Mouse (Mus musculus) forebrain, embryonic 16.5 days (tissue): ENCODE results near the gene Cdca4. TPM values are rescaled to one million over a fixed set of nuclear protein-coding genes. Genes with fewer than 3 reads are reported as not detected.

Source experiments
- ATAC-seq: fragments of 200-750 bp; cut with Nextera tagmentation; 2 replicates; pipeline ENCODE4 v1.8.0; 2017; ENCODE audit warnings: mild to moderate bottlenecking, moderate library complexity
- H3K27ac ChIP-seq: fragments of 300-500 bp; sonication (generic); 2 replicates; pipeline ENCODE4 v1.5.1; 2014; ENCODE audit warnings: low read length, control low read depth
- H3K27me3 ChIP-seq: fragments of 300-500 bp; sonication (generic); replicated peaks from 2 replicates; pipeline ENCODE4 v1.6.1; 2014; ENCODE audit warnings: low read length; ENCODE audit not compliant: control insufficient read depth, insufficient read depth
- H3K36me3 ChIP-seq: fragments of 300-500 bp; sonication (generic); 2 replicates; pipeline ENCODE4 v1.6.1; 2014; ENCODE audit not compliant: control insufficient read depth, insufficient read depth
- H3K4me1 ChIP-seq: fragments of 300-500 bp; sonication (generic); replicated peaks from 2 replicates; pipeline ENCODE4 v1.6.1; 2014; ENCODE audit warnings: low read length; ENCODE audit not compliant: control insufficient read depth, insufficient read depth
- H3K4me2 ChIP-seq: fragments of 300-500 bp; sonication (generic); 2 replicates; pipeline ENCODE4 v1.6.1; 2014; ENCODE audit warnings: mild to moderate bottlenecking, low read length, control low read depth
- H3K4me3 ChIP-seq: fragments of 300-500 bp; sonication (generic); replicated peaks from 2 replicates; pipeline ENCODE4 v1.5.1; 2014; ENCODE audit warnings: mild to moderate bottlenecking, low read length, control low read depth
- H3K9ac ChIP-seq: fragments of 300-500 bp; sonication (generic); replicated peaks from 2 replicates; pipeline ENCODE4 v1.6.1; 2014; ENCODE audit warnings: low read depth, low read length, control low read depth
- H3K9me3 ChIP-seq: fragments of 300-500 bp; sonication (generic); 2 replicates; pipeline ENCODE4 v1.6.1; 2016; ENCODE audit warnings: low read length; ENCODE audit not compliant: control insufficient read depth
- WGBS: fragments of 180-500 bp; shearing (Covaris S2); extraction: QIAGEN DNeasy Blood & Tissue Kit; methylation state at CpG from one replicate; pipeline ENCODE4 v1.1.7; 2014; 5-methylcytosine and 5-hydroxymethylcytosine counted together
- polyA plus RNA-seq: library from polyadenylated mRNA; unstranded; fragments of >200 nt; fragmentation: Nextera tagmentation; extraction: Ambion mirVana; gene quantifications from 2 replicates; pipeline ENCODE4 v1.2.1, GENCODE M21; 2015

The Cdca4 gene
- polyA plus RNA-seq, 1 experiment from 2014 or later = 71.0 TPM

DNA sequence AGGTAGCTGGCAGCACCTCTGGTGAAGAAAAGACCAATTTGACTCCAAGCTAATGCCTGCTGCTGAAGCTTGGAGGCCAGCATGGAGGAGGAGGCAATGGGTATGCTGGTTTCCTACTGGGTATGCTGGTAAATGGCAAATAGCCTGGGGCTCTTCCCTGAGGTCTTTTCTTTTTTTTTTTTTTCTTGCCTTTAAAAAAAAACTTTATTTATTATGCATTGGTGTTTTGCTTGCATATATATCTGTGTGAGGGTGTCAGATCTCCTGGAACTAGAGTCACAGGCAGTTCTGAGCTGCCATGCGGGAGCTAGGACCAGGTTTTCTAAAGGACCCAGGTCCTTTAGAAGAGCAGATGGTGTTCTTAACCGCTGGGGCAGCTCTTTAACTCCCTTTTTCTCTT is 42.0 kb upstream of the Cdca4 start:
- H3K27ac ChIP-seq = no peak overlapping the region
- 67% methylated on average over 2 of the region's 2 CpGs for WGBS
- H3K4me3 ChIP-seq = no peak overlapping the region
- H3K9ac ChIP-seq = no peak overlapping the region
- no peak overlapping the region for H3K4me2 ChIP-seq
- H3K4me1 ChIP-seq = peaks cover 9% of the 10 kb centered on the region
- no peaks in the 10 kb centered on the region for H3K36me3 ChIP-seq
- H3K27me3 ChIP-seq = peaks cover 23% of the 10 kb centered on the region
- no peak for ATAC-seq
- no peaks in the 10 kb centered on the region for H3K9me3 ChIP-seq

DNA sequence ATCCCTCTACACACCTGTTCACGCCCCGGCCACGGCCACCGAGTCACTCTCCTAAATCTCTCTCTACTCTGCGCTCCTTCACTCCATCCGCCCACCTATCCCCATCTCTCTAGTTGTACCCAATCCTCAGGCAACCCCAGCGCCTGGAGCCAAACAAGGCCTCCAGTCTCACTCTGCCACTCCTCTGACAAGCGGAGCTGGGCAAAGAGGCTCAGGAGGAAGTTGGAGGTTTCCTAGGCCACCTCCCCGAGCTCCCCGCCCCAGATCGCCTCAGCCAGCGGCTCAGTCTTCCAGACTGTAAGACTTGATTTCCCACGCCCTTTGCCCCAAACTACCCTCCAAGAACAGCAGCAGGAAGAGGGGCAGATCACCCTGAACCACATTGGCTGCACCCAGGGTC is 41.6 kb upstream of the Cdca4 start:
- 51% methylated on average over 13 of the region's 13 CpGs for WGBS
- H3K4me2 ChIP-seq = no peak overlapping the region
- ATAC-seq = no peak
- H3K4me3 ChIP-seq = no peak overlapping the region
- no peak overlapping the region for H3K9ac ChIP-seq
- 0 out of 2 replicates have a peak, but pooled peaks cover 5% of the 10 kb centered on the region for H3K4me1 ChIP-seq
- H3K27ac ChIP-seq = no peak overlapping the region
- H3K9me3 ChIP-seq = no peaks in the 10 kb centered on the region
- H3K27me3 ChIP-seq = peaks cover 18% of the 10 kb centered on the region
- no peaks in the 10 kb centered on the region for H3K36me3 ChIP-seq

DNA sequence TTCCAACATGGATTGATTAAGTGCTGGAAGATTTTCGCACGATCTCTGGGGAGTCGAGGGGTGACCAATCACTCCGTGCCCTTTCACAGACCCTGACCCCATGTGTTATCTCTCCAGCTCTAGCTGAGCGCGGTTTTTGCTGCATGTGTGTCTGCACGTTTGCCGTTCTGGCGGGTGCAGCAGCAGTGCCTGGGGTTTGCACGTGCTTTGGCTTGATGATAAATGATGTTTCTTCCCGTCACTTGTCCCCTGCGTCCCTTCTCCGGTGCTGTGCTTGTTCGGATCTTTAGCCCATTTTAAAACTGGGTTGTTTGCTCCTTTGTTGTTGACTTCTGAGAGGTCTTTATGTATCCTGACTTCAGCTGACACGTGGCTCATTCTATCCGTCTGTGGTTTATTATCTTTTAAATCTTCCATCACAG is 40.6 kb upstream of the Cdca4 start:
- peaks cover 9% of the 10 kb centered on the region for H3K27me3 ChIP-seq
- 39% methylated on average over 16 of the region's 16 CpGs for WGBS
- 0 out of 2 replicates have a peak, but pooled peaks cover 5% of the 10 kb centered on the region for H3K4me1 ChIP-seq
- H3K9ac ChIP-seq = no peak overlapping the region
- ATAC-seq = no peak
- no peaks in the 10 kb centered on the region for H3K9me3 ChIP-seq
- H3K4me2 ChIP-seq = no peak overlapping the region
- no peak overlapping the region for H3K27ac ChIP-seq
- H3K4me3 ChIP-seq = no peak overlapping the region
- H3K36me3 ChIP-seq = no peaks in the 10 kb centered on the region

DNA sequence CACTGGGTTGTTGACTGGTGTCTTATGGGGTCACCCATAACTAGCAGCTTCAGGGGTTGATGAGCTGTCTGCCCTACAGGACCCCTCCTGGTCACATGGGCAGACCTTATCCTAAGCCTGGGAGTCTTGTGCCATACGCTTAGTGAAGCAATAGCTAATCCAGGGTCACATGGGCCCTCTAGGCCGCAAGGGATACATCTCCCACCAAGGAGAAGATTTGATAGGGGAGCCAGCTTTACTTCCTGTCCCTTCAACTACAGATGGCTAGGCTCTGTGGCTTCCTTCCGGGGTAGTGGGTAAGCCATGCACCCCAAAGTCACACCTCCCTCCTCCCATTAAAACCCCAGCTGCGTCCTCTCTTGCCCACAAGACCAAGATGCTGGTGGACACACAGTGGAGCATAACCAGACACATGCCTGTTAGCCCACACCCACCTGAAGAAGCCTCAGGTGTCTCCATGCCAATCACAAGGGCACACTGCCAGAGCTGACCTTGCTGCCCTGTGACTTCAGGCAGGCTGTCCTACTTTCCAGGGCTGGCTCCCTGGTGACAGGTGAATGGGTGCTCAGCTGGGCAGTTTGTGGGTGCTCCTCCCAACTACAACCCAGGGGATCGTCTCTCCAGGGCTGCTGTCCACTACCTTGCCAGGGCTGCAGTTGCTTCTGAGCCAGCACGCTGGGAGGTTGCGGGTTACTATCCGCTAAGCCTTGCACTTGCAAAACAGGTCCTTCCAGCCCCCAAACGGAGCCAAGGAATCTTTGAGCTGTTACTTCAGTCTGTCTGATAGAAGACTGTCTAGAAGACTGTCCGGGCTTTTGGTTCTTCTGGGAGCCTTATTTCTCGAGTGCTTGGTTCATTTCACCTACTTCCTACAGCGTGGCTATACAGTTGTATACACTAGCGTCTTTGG is 39.2 kb upstream of the Cdca4 start, which contains the start of gene Gpr132:
TSS of gene Gpr132 (minus strand) at position 51 of the 910 bp plus-strand sequence.
- Histone ChIP-seq H3K27ac (no peak within 1 kb of the TSS), H3K4me3 (no peak within 1 kb of the TSS), H3K27me3 (no peaks in the 10 kb centered on the region; the same call in 1 of the 2 replicates), H3K4me2 (no peak within 1 kb of the TSS), H3K9me3 (no peaks in the 10 kb centered on the region), H3K36me3 (no peaks in the 10 kb centered on the region), H3K4me1 (0 out of 2 replicates have a peak, but pooled peaks cover 2% of the 10 kb centered on the region), H3K9ac (no peak within 1 kb of the TSS)
- no peak for ATAC-seq
- WGBS = 67% methylated on average over 13 of the region's 13 CpGs

DNA sequence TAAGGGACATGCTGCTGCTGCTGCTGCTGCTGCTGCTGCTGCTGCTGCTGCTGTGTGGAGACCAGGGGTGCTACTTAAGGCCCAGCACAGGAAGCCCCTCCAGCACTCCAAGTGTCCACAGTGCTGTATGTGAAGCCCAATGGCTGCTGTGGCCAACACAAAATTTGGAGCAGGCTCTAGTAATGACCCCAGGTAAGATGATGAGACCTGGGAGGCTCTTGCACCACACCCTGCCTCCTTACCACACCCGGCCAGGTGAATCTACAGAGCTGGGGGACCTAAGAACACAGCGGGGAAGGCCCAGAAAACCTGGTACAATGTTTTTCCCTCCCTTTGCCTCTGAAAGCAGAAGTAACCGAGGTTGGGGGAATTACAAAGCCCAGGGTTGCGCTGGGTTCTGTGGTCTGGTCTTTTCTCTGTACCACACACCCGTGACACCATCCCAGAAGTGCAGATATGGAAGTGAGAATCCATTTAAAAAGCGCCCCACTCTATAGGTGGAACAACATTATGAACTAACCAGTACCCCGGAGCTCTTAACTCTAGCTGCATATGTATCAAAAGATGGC is 38.0 kb upstream of the Cdca4 start:
- H3K36me3 ChIP-seq = no peaks in the 10 kb centered on the region
- no peak overlapping the region for H3K9ac ChIP-seq
- ATAC-seq = no peak
- no peak overlapping the region for H3K4me3 ChIP-seq
- no peak overlapping the region for H3K4me2 ChIP-seq
- H3K27ac ChIP-seq = no peak overlapping the region
- 0 out of 2 replicates have a peak, but pooled peaks cover 2% of the 10 kb centered on the region for H3K4me1 ChIP-seq
- H3K27me3 ChIP-seq = no peaks in the 10 kb centered on the region; the same call in 1 of the 2 replicates
- WGBS = 80% methylated on average over 7 of the region's 7 CpGs
- H3K9me3 ChIP-seq = no peaks in the 10 kb centered on the region

DNA sequence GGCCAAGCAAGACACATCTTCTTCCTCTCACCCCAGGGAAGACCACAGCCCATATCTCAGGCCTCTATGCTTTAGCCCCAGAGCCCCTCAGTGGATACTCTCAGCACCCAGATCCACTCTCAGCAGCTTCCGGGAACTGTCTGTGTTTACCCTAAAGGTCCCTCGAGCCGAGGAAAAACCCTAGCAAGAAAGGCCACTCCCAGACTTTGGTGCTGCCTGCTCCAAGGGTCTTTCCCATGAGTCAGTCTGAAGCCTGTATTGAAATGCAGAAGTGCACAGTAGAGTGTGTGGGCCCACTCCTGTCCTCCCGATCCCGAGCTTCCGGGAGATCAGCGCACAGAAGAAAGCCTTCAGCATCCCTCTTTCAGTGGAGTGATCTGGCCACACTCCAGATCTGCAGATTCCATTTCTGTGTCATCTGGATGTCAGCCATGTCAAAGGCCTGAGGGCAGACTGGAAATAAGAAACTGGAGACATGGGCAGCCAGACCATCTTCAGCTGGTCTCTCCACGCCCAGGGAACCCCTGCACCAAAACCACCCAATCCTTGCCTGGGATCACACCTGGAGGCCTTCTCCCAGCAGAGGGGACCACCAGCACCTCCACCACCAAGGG is 37.4 kb upstream of the Cdca4 start:
- no peak overlapping the region for H3K4me3 ChIP-seq
- no peak overlapping the region for H3K9ac ChIP-seq
- no peak for ATAC-seq
- WGBS = 69% methylated on average over 8 of the region's 8 CpGs
- no peak overlapping the region for H3K4me2 ChIP-seq
- 0 out of 2 replicates have a peak, but pooled peaks cover 2% of the 10 kb centered on the region for H3K4me1 ChIP-seq
- no peak overlapping the region for H3K27ac ChIP-seq
- no peaks in the 10 kb centered on the region; the same call in 1 of the 2 replicates for H3K27me3 ChIP-seq
- no peaks in the 10 kb centered on the region for H3K36me3 ChIP-seq
- no peaks in the 10 kb centered on the region for H3K9me3 ChIP-seq

DNA sequence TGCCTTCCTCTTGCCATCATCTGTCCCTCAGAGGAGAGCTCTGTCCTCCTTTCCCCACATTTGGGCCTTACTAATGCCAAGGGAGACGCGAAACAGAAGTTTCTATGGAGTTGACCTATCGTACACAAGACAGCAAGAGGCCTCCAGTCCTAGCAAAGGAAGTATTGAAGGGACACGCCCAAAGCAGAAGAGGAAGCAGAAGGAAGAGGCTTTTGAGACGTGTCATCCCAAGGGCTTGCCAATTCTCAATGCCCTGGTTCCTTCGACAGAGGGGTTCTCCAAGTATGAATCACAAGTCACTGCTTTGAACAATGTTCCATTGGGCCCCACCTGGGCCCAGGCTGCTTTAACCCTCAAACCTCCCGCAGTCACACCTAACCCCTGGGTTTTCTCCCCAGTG is 35.6 kb upstream of the Cdca4 start:
- no peak overlapping the region for H3K4me2 ChIP-seq
- H3K36me3 ChIP-seq = no peaks in the 10 kb centered on the region
- H3K27me3 ChIP-seq = no peaks in the 10 kb centered on the region
- 0 out of 2 replicates have a peak, but pooled peaks cover 2% of the 10 kb centered on the region for H3K4me1 ChIP-seq
- no peak overlapping the region for H3K27ac ChIP-seq
- H3K9me3 ChIP-seq = no peaks in the 10 kb centered on the region
- ATAC-seq = no peak
- H3K4me3 ChIP-seq = no peak overlapping the region
- no peak overlapping the region for H3K9ac ChIP-seq
- 87% methylated on average over 7 of the region's 7 CpGs for WGBS

DNA sequence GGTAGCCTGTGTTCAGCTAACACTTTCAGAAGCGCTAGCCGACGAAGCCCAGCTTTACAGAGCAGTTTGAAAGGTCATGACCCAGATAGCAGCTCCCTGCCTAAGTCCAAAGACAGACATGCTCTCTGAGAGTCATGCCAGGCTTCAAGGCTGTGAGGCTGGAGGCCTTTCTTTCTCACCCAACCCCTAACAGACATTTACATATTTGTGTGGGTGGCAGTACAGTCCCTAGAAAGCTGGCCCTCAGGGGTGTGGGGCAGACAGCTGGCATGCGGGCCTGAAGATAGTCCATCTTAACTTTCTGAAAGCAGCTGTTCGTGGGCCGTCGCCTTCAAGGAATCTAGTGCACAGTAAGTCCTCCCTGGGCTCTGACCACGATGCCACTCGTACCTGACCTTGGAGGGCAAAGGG is 32.7 kb upstream of the Cdca4 start:
- Histone ChIP-seq H3K4me1 (no peaks in the 10 kb centered on the region), H3K27ac (no peak overlapping the region), H3K4me3 (no peak overlapping the region), H3K4me2 (no peak overlapping the region), H3K9me3 (no peaks in the 10 kb centered on the region), H3K9ac (no peak overlapping the region), H3K36me3 (no peaks in the 10 kb centered on the region), H3K27me3 (no peaks in the 10 kb centered on the region)
- WGBS = 76% methylated on average over 9 of the region's 9 CpGs
- ATAC-seq = no peak

DNA sequence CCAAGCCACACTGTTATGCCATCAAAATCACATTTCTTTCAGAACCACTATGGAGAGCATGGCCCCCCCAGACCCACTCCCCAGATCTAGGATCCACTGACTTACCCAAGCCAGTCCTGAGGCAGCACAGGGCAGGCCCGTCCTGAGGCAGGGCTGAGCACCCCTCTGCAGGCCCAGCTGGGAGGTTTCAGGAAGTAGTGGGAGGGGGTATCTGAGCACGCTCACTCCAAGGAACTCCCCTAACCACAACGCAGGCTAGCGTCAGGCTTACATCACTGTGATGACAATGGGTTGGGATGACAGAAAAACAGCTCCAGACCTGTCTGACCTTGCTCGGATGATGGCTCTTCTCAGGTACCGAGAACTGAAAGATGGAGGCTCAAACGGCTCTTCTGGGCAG is 31.5 kb upstream of the Cdca4 start:
- no peaks in the 10 kb centered on the region for H3K9me3 ChIP-seq
- H3K36me3 ChIP-seq = no peaks in the 10 kb centered on the region
- no peak overlapping the region for H3K27ac ChIP-seq
- no peaks in the 10 kb centered on the region for H3K4me1 ChIP-seq
- H3K27me3 ChIP-seq = no peaks in the 10 kb centered on the region
- no peak overlapping the region for H3K4me3 ChIP-seq
- ATAC-seq = no peak
- WGBS = 75% methylated on average over 7 of the region's 7 CpGs
- H3K9ac ChIP-seq = no peak overlapping the region
- H3K4me2 ChIP-seq = no peak overlapping the region
